Mouse (Mus musculus) intestine, postnatal 0 days (tissue): Measurements from ENCODE around the gene Mon1b. TPM values are rescaled to one million over a fixed set of nuclear protein-coding genes. Genes with fewer than 3 reads are reported as not detected.

Experiments used
- ATAC-seq: fragments of 200-750 bp; cut with Nextera tagmentation; 2 replicates; pipeline ENCODE4 v1.8.0; 2017; ENCODE audit warnings: mild to moderate bottlenecking, moderate TSS enrichment, moderate library complexity
- H3K27ac ChIP-seq: fragments of 300-500 bp; sonication (generic); 2 replicates; pipeline ENCODE4 v1.5.1; 2014; ENCODE audit warnings: mild to moderate bottlenecking, low read depth, low read length, moderate library complexity
- H3K27me3 ChIP-seq: fragments of 300-500 bp; sonication (generic); replicated peaks from 2 replicates; pipeline ENCODE4 v1.6.1; 2014; ENCODE audit warnings: low read length, mixed read lengths; ENCODE audit not compliant: control insufficient read depth, insufficient read depth
- H3K36me3 ChIP-seq: fragments of 300-500 bp; sonication (generic); 2 replicates; pipeline ENCODE4 v1.6.1; 2014; ENCODE audit warnings: mild to moderate bottlenecking, moderate library complexity; ENCODE audit not compliant: control insufficient read depth, insufficient read depth
- H3K4me1 ChIP-seq: fragments of 300-500 bp; sonication (generic); replicated peaks from 2 replicates; pipeline ENCODE4 v1.6.1; 2014; ENCODE audit warnings: antibody characterized with exemption, low read length, mixed read lengths; ENCODE audit not compliant: control insufficient read depth, insufficient read depth
- H3K4me2 ChIP-seq: fragments of 300-500 bp; sonication (generic); replicated peaks from 2 replicates; pipeline ENCODE4 v1.6.1; 2014; ENCODE audit warnings: low read depth, mild to moderate bottlenecking, moderate library complexity
- H3K4me3 ChIP-seq: fragments of 300-500 bp; sonication (generic); 2 replicates; pipeline ENCODE4 v1.5.1; 2014; ENCODE audit warnings: low read depth, low read length
- H3K9ac ChIP-seq: fragments of 300-500 bp; sonication (generic); 2 replicates; pipeline ENCODE4 v1.6.1; 2014; ENCODE audit warnings: mild to moderate bottlenecking, low read depth, low read length
- H3K9me3 ChIP-seq: fragments of 300-500 bp; sonication (generic); 2 replicates; pipeline ENCODE4 v1.6.1; 2016; ENCODE audit warnings: mixed run types; ENCODE audit not compliant: control insufficient read depth
- CTCF ChIP-seq: sonication (generic); IDR thresholded peaks from 2 replicates; pipeline ENCODE4 v1.5.1; 2016; ENCODE audit warnings: low read depth, mild to moderate bottlenecking, control low read depth, antibody characterized with exemption, moderate library complexity
- WGBS: fragments of 180-500 bp; shearing (Covaris S2); extraction: QIAGEN DNeasy Blood & Tissue Kit; methylation state at CpG from one replicate; pipeline ENCODE4 v1.1.7; 2014; 5-methylcytosine and 5-hydroxymethylcytosine counted together
- polyA plus RNA-seq: library from polyadenylated mRNA; unstranded; fragments of >200 nt; fragmentation: Nextera tagmentation; extraction: Ambion mirVana; gene quantifications from 2 replicates; pipeline ENCODE4 v1.2.1, GENCODE M21; 2015

Mon1b gene
- polyA plus RNA-seq, 1 experiment from 2014 or later: 4.1 TPM

GRCm38 (mm10) chr8:113687889-113688542, 52.6 kb downstream of the Mon1b start:
- Histone ChIP-seq H3K36me3 (no peaks in the 10 kb centered on the region), H3K9ac (no peak overlapping the region), H3K4me3 (no peak overlapping the region), H3K9me3 (no peaks in the 10 kb centered on the region), H3K4me1 (no peaks in the 10 kb centered on the region), H3K27ac (no peak overlapping the region), H3K4me2 (no peak overlapping the region), H3K27me3 (no peaks in the 10 kb centered on the region)
- TF ChIP-seq CTCF: no peak
- ATAC-seq: no peak
- WGBS: 72% methylated on average over 17 of the region's 17 CpGs

GRCm38 (mm10) chr8:113688543-113688915, 53.1 kb downstream of the Mon1b start:
- no peak for TF ChIP-seq CTCF
- H3K9me3 ChIP-seq: no peaks in the 10 kb centered on the region
- no peak overlapping the region for H3K27ac ChIP-seq
- no peak overlapping the region for H3K9ac ChIP-seq
- ATAC-seq: no peak
- H3K36me3 ChIP-seq: no peaks in the 10 kb centered on the region
- no peak overlapping the region for H3K4me2 ChIP-seq
- H3K4me3 ChIP-seq: no peak overlapping the region
- no peaks in the 10 kb centered on the region for H3K4me1 ChIP-seq
- H3K27me3 ChIP-seq: no peaks in the 10 kb centered on the region
- WGBS: 80% methylated on average over 8 of the region's 8 CpGs

GRCm38 (mm10) chr8:113691622-113692343, 56.4 kb downstream of the Mon1b start:
- TF ChIP-seq CTCF: no peak
- no peaks in the 10 kb centered on the region for H3K9me3 ChIP-seq
- H3K27me3 ChIP-seq: no peaks in the 10 kb centered on the region
- no peak overlapping the region for H3K27ac ChIP-seq
- no peak for ATAC-seq
- H3K36me3 ChIP-seq: no peaks in the 10 kb centered on the region
- H3K4me2 ChIP-seq: no peak overlapping the region
- no peak overlapping the region for H3K4me3 ChIP-seq
- WGBS: 53% methylated on average over 14 of the region's 14 CpGs
- H3K9ac ChIP-seq: no peak overlapping the region
- H3K4me1 ChIP-seq: no peaks in the 10 kb centered on the region

Other genes starting within 250 kb of the Mon1b start
- not detected in 2 replicates for gene Syce1l, start 7.6 kb downstream of the Mon1b start, polyA plus RNA-seq
- gene Adamts18, start 213.2 kb downstream of the Mon1b start, polyA plus RNA-seq: 0.17 TPM in 2 replicates